Mouse (Mus musculus) testis, adult 2 months (tissue): ENCODE results near the gene Tmem174. TPM values are rescaled to one million over a fixed set of nuclear protein-coding genes. Genes with fewer than 3 reads are reported as not detected.

Experiments
- H3K27ac ChIP-seq: fragments of 200-500 bp; 2 replicates; pipeline ENCODE4 v1.5.1; 2012; ENCODE audit warnings: low read depth, low read length; ENCODE audit not compliant: control insufficient read depth, insufficient read depth
- H3K27me3 ChIP-seq: fragments of 200-500 bp; 2 replicates; pipeline ENCODE4 v1.6.1; 2012; ENCODE audit warnings: mild to moderate bottlenecking, low read length, moderate library complexity; ENCODE audit not compliant: control insufficient read depth, insufficient read depth
- H3K36me3 ChIP-seq: fragments of 200-500 bp; 2 replicates; pipeline ENCODE4 v1.6.1; 2012; ENCODE audit warnings: mild to moderate bottlenecking, low read length; ENCODE audit not compliant: control insufficient read depth, insufficient read depth
- H3K4me1 ChIP-seq: fragments of 200-500 bp; 2 replicates; pipeline ENCODE4 v1.6.1; 2012; ENCODE audit warnings: low read length; ENCODE audit not compliant: control insufficient read depth, insufficient read depth
- H3K4me3 ChIP-seq: fragments of 200-500 bp; 2 replicates; pipeline ENCODE4 v1.5.1; 2012; ENCODE audit warnings: low read depth, mild to moderate bottlenecking, low read length, moderate library complexity, mixed read lengths; ENCODE audit not compliant: control insufficient read depth
- CTCF ChIP-seq: fragments of 200-500 bp; IDR thresholded peaks from 2 replicates; pipeline ENCODE4 v1.5.1; 2012; ENCODE audit warnings: low read depth, mild to moderate bottlenecking, inconsistent platforms, low read length, moderate library complexity; ENCODE audit not compliant: control insufficient read depth, insufficient read depth, insufficient replicate concordance
- POLR2A ChIP-seq: fragments of 200-500 bp; IDR thresholded peaks from 2 replicates; pipeline ENCODE4 v1.6.1; 2012; ENCODE audit warnings: low read depth, mild to moderate bottlenecking, inconsistent platforms, low read length, moderate library complexity; ENCODE audit not compliant: control insufficient read depth
- polyA plus RNA-seq: library from polyadenylated mRNA; depleted of rRNA; stranded (reverse); fragments of >200 nt; gene quantifications from 2 replicates; pipeline ENCODE4 v1.2.3, GENCODE M21; 2012

Gene Tmem174
- polyA plus RNA-seq, 1 experiment, result not detected

DNA sequence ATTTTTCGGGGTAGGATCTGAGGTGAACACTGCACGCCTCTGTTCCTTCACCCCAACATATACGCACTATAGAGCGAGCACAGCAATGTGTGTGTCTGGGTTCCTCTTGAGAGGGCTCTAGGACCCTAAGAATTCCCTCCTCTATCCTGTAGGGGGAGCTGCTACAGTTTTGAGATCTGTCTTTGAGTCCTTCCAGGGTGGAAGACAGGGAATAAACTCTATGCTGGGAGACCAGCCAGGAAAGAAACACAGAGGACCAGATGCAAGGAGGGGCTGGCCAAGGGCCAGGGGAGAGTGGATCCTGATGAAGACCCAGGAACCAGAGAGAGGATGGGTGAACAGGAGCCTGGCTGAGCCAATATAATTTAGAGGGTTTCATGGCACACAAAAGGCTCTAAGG lies 40.5 kb downstream of the Tmem174 start:
- Histone ChIP-seq H3K27ac (no peak overlapping the region), H3K4me1 (peaks cover 6% of the 10 kb centered on the region), H3K27me3 (no peaks in the 10 kb centered on the region), H3K4me3 (no peak overlapping the region), H3K36me3 (no peaks in the 10 kb centered on the region)
- no peak for TF ChIP-seq POLR2A
- TF ChIP-seq CTCF, result no peak

DNA sequence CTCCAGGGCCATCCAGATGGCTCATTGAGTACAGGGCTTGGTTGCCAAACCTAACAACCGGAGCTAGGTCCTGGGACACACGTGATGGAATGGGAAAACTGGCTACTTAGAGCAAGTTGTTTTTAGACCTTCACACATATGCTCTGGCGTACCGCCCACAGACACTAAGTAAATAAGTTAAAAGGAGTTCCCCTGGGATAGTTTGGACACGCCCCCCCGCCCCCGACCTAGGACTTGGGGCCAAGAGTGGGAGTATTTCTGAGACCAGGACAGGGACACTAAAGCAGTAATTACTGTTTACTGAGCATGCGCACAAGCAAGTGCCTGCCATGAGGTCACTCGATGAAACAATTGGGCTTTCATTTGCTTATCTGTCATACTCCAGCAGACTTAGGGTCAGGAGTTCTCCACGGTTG lies 42.5 kb downstream of the Tmem174 start:
- TF ChIP-seq POLR2A, result no peak
- TF ChIP-seq CTCF, result no peak
- peaks cover 4% of the 10 kb centered on the region for H3K4me1 ChIP-seq
- H3K4me3 ChIP-seq, result no peak overlapping the region
- no peaks in the 10 kb centered on the region for H3K36me3 ChIP-seq
- H3K27me3 ChIP-seq, result no peaks in the 10 kb centered on the region
- no peak overlapping the region for H3K27ac ChIP-seq

DNA sequence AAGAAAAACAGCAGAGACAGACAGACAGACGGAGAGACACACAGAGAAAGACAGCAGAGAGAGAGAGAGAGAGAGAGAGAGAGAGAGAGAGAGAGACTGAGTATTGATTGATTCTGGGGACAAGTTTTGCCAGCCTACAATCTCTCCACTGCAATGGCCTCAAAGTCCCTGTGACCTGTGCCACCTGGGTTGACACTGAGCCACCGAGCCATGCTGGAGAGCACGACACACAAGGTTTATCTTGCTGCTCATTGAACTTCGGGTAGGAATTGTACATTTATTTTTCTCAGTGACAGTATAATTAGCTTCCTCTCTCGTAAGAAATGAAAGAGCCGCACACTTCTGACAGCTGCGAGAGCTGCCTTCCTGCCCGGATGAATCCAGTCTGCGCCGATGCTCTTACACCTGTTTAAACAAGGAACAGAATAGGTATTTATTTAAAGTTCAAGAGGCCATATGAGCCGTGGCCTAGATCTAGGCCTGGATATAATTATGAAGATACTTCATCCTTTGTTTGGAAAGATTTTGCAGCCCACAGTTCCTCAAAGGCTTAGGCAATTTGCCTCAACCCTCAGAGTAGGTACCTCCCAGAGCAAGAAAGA lies 43.2 kb downstream of the Tmem174 start:
- Histone ChIP-seq H3K27me3 (no peaks in the 10 kb centered on the region), H3K4me3 (no peak overlapping the region), H3K27ac (no peak overlapping the region), H3K36me3 (no peaks in the 10 kb centered on the region), H3K4me1 (peaks cover 5% of the 10 kb centered on the region; the same call in 1 of the 2 replicates)
- no peak for TF ChIP-seq CTCF
- TF ChIP-seq POLR2A, result no peak

DNA sequence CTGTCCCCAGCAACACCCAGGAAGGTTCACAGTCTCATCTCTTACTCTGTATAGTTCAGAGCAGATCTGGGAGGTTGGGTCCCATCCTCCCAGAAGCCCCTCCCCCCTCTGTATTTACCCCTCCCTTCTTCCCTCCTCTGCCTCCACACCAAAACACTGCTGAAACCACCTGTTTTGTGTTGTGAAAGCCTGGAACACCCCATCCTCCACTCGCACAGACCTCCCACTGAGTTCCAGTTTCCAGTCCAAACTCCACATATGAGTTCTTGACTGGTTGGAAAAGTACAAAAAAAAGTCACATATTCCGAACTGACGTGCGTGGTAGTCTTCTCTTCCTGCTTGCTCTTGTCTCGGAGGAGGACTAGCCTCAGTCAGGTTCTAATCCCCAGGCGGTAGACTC lies 45.8 kb downstream of the Tmem174 start:
- H3K4me1 ChIP-seq, result peaks cover 19% of the 10 kb centered on the region
- no peak overlapping the region for H3K4me3 ChIP-seq
- no peak overlapping the region for H3K27ac ChIP-seq
- no peaks in the 10 kb centered on the region for H3K36me3 ChIP-seq
- TF ChIP-seq CTCF (no peak), POLR2A (no peak)
- H3K27me3 ChIP-seq, result no peaks in the 10 kb centered on the region

DNA sequence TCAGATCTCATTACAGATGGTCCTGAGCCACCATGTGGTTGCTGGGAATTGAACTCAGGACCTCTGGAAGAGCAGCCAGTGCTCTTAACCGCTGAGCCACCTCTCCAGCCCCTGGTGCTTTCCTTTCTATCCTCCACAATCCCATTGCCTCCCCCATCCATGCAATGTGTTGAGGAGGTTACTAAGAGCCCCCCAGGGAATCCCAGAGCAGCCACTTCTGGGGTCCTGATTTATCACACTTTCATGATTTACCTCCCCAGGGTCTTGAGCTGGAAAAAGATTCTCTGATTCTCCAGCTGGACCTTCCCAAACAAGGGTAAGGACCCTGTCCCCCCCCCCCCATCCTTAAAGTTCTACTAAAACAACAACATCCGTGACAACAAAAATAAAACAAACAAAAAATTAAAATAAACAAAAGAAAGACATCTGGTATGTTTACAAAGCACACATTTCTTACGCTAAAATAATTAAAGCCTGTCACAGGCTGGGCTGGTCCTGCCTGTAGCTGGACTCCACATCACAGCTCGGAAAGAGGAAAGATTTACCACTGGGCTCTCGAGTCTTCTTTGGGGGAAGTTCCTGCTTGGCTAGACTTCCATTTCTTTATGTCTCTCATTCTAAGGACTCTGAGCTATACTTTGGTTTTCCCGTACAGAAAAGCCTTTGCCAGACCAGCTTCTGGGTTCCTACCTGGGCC lies 46.4 kb downstream of the Tmem174 start:
- Histone ChIP-seq H3K4me1 (peaks cover 20% of the 10 kb centered on the region), H3K36me3 (no peaks in the 10 kb centered on the region), H3K27me3 (no peaks in the 10 kb centered on the region), H3K27ac (no peak overlapping the region), H3K4me3 (no peak overlapping the region)
- TF ChIP-seq CTCF (no peak), POLR2A (no peak)

DNA sequence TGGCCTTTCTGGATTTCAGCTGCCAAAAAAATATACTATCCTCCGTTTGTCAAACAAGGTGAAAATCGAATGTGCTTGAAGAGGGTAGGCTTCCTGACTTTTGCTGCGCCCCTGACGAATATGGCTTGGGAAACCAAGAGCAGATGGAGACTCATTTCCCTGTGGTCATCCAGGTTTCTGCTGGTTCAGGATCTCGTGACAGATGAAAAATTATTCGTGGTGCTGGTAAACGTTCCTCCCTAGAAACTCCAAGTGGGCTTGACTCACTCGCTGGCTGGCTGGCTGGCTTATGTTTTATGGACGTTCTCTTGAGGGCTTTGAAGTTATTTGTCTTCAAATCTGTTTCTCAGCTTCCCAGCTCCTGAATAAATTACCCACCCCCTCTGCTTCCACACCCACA lies 47.6 kb downstream of the Tmem174 start:
- Histone ChIP-seq H3K27me3 (no peaks in the 10 kb centered on the region), H3K4me3 (peak overlapping the region; percentile 65), H3K27ac (no peak overlapping the region)

DNA sequence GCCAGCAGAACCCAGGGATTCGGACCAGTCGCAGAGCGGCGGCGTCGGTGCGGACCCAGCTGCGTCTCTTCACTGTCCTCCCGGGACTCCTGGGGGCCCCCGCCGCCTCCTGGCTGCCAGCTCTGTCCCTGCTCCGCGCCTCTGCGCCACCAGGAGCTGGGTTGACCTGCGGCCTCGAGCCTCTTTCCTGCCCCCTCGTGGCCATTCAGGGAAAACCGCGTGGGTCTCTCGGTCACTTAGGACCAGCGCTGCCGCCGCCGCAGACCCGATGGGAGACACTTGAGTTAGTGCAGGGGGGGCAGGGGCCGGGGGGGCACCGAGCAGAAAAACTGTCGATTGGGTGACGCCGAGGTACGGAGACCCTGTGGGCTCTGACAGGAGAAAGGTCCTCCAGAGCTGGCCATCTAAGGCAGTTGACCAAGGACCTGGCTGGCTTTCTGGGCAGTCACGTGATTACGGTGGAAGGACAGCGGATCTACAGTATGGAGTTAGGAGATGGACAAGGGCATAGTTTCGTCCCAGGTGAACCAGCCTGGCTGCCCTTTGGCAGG lies 48.2 kb downstream of the Tmem174 start:
- TF ChIP-seq POLR2A, result no peak
- peak; percentile 79; the same call in 1 of the 2 replicates for TF ChIP-seq CTCF
- no peak overlapping the region for H3K27ac ChIP-seq
- H3K4me1 ChIP-seq, result peaks cover 20% of the 10 kb centered on the region
- H3K27me3 ChIP-seq, result no peaks in the 10 kb centered on the region
- peak overlapping the region; percentile 65 for H3K4me3 ChIP-seq
- no peaks in the 10 kb centered on the region for H3K36me3 ChIP-seq

More for the DNA sequence above, 47.6 kb downstream of the Tmem174 start:
- Histone ChIP-seq H3K36me3 (no peaks in the 10 kb centered on the region), H3K4me1 (peaks cover 20% of the 10 kb centered on the region)
- no peak for TF ChIP-seq CTCF
- TF ChIP-seq POLR2A, result no peak
